Mouse (Mus musculus) stomach, postnatal 0 days (tissue): Measurements from ENCODE around the gene Nebl.

Experiments
- CTCF ChIP-seq: IDR thresholded peaks from 2 replicates; pipeline ENCODE4 v1.5.1; 2016; ENCODE audit warnings: antibody characterized with exemption, low read depth, mild to moderate bottlenecking, moderate library complexity
- EP300 ChIP-seq: optimal IDR thresholded peaks from 2 replicates; pipeline ENCODE3; 2016; ENCODE audit warnings: antibody characterized with exemption

- TF ChIP-seq CTCF = no peak
- no peak for TF ChIP-seq EP300
These were observed 339.9 kb downstream of the Nebl start for GRCm38 (mm10) chr2:17391389-17391788.
